ENCODE assay signal across 18 mouse cellular contexts in the genomic region with DNA sequence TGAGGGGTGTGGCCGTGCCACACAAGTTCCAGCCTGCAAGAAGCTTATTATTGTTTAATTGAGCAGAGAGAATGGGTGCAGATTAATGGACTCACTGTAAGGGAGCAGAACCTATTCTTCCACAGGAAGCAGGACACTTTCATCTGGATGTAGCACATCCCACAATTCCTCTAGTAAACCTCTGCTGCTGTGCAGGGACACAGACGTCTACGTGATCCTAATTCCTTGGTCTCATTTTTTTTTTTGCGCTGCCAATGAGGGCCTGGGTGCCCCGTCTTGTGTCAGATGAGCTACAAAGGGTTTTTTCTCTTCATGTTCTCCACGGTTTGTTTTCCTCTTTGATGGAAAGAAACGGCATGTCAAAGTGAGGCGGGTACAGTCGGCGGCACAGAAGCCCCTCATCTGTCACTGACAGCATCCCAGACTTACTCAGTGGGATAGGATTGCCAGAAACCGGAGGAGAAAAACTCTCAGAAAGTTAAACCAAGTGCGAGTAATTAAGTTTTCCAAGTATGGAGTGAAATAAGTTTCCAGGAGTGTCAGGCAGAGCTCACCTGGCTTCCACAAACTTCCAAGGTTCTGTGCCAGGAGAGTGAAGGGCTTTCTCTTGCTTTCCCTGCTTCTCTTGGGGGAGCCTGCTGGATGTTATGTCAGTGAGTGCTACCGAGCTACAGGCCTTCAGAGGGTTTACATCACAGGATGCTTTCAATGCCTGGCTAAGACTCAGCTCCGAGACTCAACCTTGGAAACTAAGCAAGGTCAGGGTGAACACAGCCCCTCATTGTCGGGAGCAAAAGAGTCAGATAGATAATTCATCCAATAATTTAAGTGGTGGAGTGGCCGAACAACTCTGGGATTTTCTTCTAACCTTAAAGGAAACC.
DNase-seq lines count a peak whose midpoint lies in the region; ATAC-seq and TF ChIP-seq lines count a peak whose summit lies in the region.
"Had no signal": no experiment of that assay in that cellular context is flagged by ENCODE, and none has a peak within 500 bp of the region (broad histone marks: within the 10 kb centered on the region; RNA-seq: fewer than 3 reads in every experiment).

No protein-coding gene starts in this region.

- 51% methylated on average over 16 of the region's 16 CpGs for WGBS in forebrain, embryonic 12.5 days
- WGBS in forebrain, embryonic 13.5 days = 43% methylated on average over 16 of the region's 16 CpGs
- 18% methylated on average over 16 of the region's 16 CpGs for WGBS in neural tube, embryonic 15.5 days

- no peak for TF ChIP-seq CTCF in layer of hippocampus, adult 2 months (conservative IDR thresholded peaks at IDR 0.05)

- H3K4me2 ChIP-seq in forebrain, embryonic 12.5 days = no peak overlapping the region
- no peak overlapping the region for H3K4me2 ChIP-seq in forebrain, embryonic 13.5 days
- peak overlapping the region; percentile 13; the same call in 1 of the 2 replicates for H3K4me2 ChIP-seq in neural tube, embryonic 15.5 days
- H3K4me2 ChIP-seq: embryonic facial prominence, embryonic 12.5 days had no signal

- 0 out of 2 replicates have a peak, but pooled peaks cover 4% of the 10 kb centered on the region for H3K27me3 ChIP-seq in forebrain, embryonic 12.5 days
- H3K27me3 ChIP-seq in forebrain, embryonic 13.5 days = no peaks in the 10 kb centered on the region
- H3K27me3 ChIP-seq in neural tube, embryonic 15.5 days (replicated peaks) = no peaks in the 10 kb centered on the region
- H3K27me3 ChIP-seq: CH12.LX; embryonic facial prominence, embryonic 12.5 days had no signal

- H3K9ac ChIP-seq in forebrain, embryonic 12.5 days = no peak overlapping the region
- H3K9ac ChIP-seq in forebrain, embryonic 13.5 days = no peak overlapping the region
- no peak overlapping the region for H3K9ac ChIP-seq in neural tube, embryonic 15.5 days (replicated peaks)
- H3K9ac ChIP-seq: embryonic facial prominence, embryonic 12.5 days; liver, postnatal 0 days had no signal

- no peaks in the 10 kb centered on the region for H3K36me3 ChIP-seq in forebrain, embryonic 12.5 days (replicated peaks)
- no peaks in the 10 kb centered on the region for H3K36me3 ChIP-seq in forebrain, embryonic 13.5 days (ENCODE audit: poor library complexity, severe bottlenecking)
- H3K36me3 ChIP-seq in neural tube, embryonic 15.5 days = no peaks in the 10 kb centered on the region
- H3K36me3 ChIP-seq: embryonic facial prominence, embryonic 12.5 days had no signal

- ATAC-seq in forebrain, embryonic 12.5 days (ENCODE audit: low FRiP score) = 0 out of 2 replicates have a peak, but pooled peaks have one; percentile 40
- no peak for ATAC-seq in forebrain, embryonic 13.5 days
- ATAC-seq in neural tube, embryonic 15.5 days (ENCODE audit: low FRiP score) = no peak
- ATAC-seq: liver, postnatal 0 days had no signal

- peaks cover 26% of the 10 kb centered on the region for H3K4me1 ChIP-seq in forebrain, embryonic 12.5 days
- H3K4me1 ChIP-seq in forebrain, embryonic 13.5 days = peaks cover 23% of the 10 kb centered on the region
- peaks cover 17% of the 10 kb centered on the region for H3K4me1 ChIP-seq in neural tube, embryonic 15.5 days
- H3K4me1 ChIP-seq: embryonic facial prominence, embryonic 12.5 days; megakaryocyte, embryonic 14.5 days had no signal

- 0 out of 2 replicates have a peak, but pooled peaks cover 6% of the 10 kb centered on the region for H3K9me3 ChIP-seq in forebrain, embryonic 12.5 days
- H3K9me3 ChIP-seq in forebrain, embryonic 13.5 days (replicated peaks) = no peaks in the 10 kb centered on the region
- H3K9me3 ChIP-seq in neural tube, embryonic 15.5 days (replicated peaks) = 0 out of 2 replicates have a peak, but pooled peaks cover 6% of the 10 kb centered on the region
- H3K9me3 ChIP-seq: embryonic facial prominence, embryonic 12.5 days had no signal

- DNase-seq in retina, postnatal 1 day = peak; percentile 21
- no peak for DNase-seq in retina, embryonic 14.5 days (ENCODE audit: low spot score)
- peak; percentile 43 for DNase-seq in mesoderm, embryonic 11.5 days (ENCODE audit: low read depth, low spot score)
- DNase-seq in heart, adult 9 months (ENCODE audit: low spot score in 2 of 2) = no peak
- DNase-seq in layer of hippocampus, adult 2 months (ENCODE audit: low spot score in 2 of 2) = no peak
- DNase-seq: cerebellum, adult 11 months; cerebellum, postnatal 14 days; kidney, adult 8-10 months; kidney, postnatal 25 days; liver; liver, postnatal 0 days; lung, postnatal 14 days had no signal

- H3K4me3 ChIP-seq in forebrain, embryonic 12.5 days (replicated peaks) = no peak overlapping the region
- no peak overlapping the region for H3K4me3 ChIP-seq in forebrain, embryonic 13.5 days
- H3K4me3 ChIP-seq in neural tube, embryonic 15.5 days (replicated peaks) = no peak overlapping the region
- no peak overlapping the region for H3K4me3 ChIP-seq in layer of hippocampus, adult 2 months
- H3K4me3 ChIP-seq: embryonic facial prominence, embryonic 12.5 days; megakaryocyte, embryonic 14.5 days had no signal

- H3K27ac ChIP-seq in forebrain, embryonic 12.5 days = no peak overlapping the region
- H3K27ac ChIP-seq in forebrain, embryonic 13.5 days = no peak overlapping the region
- H3K27ac ChIP-seq in neural tube, embryonic 15.5 days (replicated peaks) = no peak overlapping the region
- H3K27ac ChIP-seq in layer of hippocampus, adult 2 months = no peak overlapping the region
- H3K27ac ChIP-seq: embryonic facial prominence, embryonic 12.5 days had no signal

Comparison
In these comparisons a context has a peak if more than half of its experiments do, and no peak if none do; other contexts are left out.
1. DNase-seq: peak in retina, postnatal 1 day (single experiment) and mesoderm, embryonic 11.5 days (single experiment); none in retina, embryonic 14.5 days (single experiment), heart, adult 9 months (0 of 2) and layer of hippocampus, adult 2 months (0 of 2).